Mouse (Mus musculus) mouse embryonic stem cell (cell line): ENCODE results near the gene Calm3.

Source experiments
- in situ Hi-C, 2 experiments: fragments of 300-500 bp; cut with MboI; formaldehyde crosslinking; loops; 1 replicate in 1 of 2; 3 replicates in 1 of 2; pipeline ENCODE4 v1.14.3; 2019 to 2020; ENCODE audit warnings: low sequenced_read_pairs in 2 of 2, low pct_unique_long_range_greater_than_20kb in 1 of 2, mixed read lengths in 1 of 2; ENCODE audit not compliant: unreplicated experiment in 1 of 2

Calm3 gene

GRCm38 (mm10) chr7:16875326-16875725 is 48.6 kb downstream of the Calm3 start:
- in situ Hi-C loops = no loop called here

- in situ Hi-C loops = no loop called here
Measured at GRCm38 (mm10) chr7:16875310-16875325, 48.8 kb downstream of the Calm3 start, which contains the start of gene Dact3. Dact3 (plus strand) TSS chr7:16875317.

- in situ Hi-C loops = no loop called here
Measured at GRCm38 (mm10) chr7:16874756-16875309, 49.1 kb downstream of the Calm3 start.

- in situ Hi-C loops = no loop called here
Measured at GRCm38 (mm10) chr7:16874190-16874589, 49.7 kb downstream of the Calm3 start.

- in situ Hi-C loops = no loop called here
Measured at GRCm38 (mm10) chr7:16873392-16873791, 50.5 kb downstream of the Calm3 start.

GRCm38 (mm10) chr7:16872478-16872877 is 51.4 kb downstream of the Calm3 start:
- in situ Hi-C loops = no loop called here

- in situ Hi-C loops = no loop called here
Measured at GRCm38 (mm10) chr7:16871600-16871999, 52.3 kb downstream of the Calm3 start.

GRCm38 (mm10) chr7:16869497-16869896 is 54.4 kb downstream of the Calm3 start:
- in situ Hi-C loops = no loop called here

DNA sequence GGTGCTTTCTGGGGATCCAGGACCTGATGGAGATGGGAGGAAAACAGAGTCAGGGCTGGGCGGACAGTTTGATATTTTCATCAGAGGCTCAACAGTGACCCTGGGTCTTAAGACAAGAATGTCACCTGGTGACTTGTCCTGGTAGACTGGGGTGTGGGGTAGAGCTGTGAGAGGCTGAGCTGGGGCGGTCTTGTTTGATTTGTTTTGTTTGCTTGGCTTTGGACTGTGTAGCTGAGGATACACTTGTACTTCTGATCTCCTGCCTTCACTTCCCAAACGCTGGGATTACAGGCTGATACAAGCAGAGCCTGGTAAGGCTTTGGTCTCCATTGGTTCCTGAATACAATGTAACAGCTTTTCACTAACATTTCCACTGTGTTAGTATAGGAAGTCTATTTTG is 56.4 kb downstream of the Calm3 start:
- in situ Hi-C loops = no loop called here
